Mouse (Mus musculus) embryonic fibroblast, embryonic 13.5 days (primary cell): Measurements from ENCODE around the gene Myo1e.

ENCODE experiments used
- CTCF ChIP-seq: IDR thresholded peaks from 2 replicates; pipeline ENCODE4 v1.5.1; 2011; ENCODE audit warnings: mild to moderate bottlenecking, control low read depth, low read length, moderate library complexity, borderline replicate concordance; ENCODE audit not compliant: insufficient read depth
- POLR2A ChIP-seq: IDR thresholded peaks from 2 replicates; pipeline ENCODE4 v1.6.1; 2011; ENCODE audit warnings: low read depth, mild to moderate bottlenecking, control low read depth, low read length, moderate library complexity

DNA sequence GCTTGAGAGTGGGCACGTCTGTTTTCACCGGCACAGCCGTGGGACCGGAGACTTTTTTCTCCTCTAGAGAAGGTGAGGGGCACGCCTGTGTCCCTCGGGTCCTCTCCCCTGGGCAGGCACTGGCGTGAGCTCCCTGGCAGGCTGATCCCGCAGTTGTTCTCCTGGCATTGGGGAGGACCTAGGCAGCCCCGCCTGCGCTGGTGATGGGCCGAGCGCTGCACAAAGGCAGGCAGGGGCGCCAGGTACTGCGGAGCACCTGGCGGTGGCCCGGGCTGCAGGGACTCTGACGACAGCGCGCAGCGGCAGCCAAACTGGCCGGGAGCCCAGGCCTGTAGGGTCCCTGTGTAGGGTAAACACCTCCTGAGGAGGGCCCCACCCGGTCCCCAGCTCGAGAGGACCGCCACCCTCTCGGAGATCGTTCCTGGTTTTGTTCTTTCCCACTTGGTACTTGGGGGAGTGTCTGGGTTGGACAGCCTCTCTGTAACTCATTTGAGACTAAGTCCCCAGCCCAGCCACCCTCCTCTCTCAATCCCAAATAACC lies 901 bp downstream of the Myo1e start:
- TF ChIP-seq CTCF = no peak
- peak; percentile 32 for TF ChIP-seq POLR2A
